Mouse (Mus musculus) intestine, embryonic 15.5 days (tissue): ENCODE measurements around the gene Vmn1r68. TPM values are rescaled to one million over a fixed set of nuclear protein-coding genes. Genes with fewer than 3 reads are reported as not detected.
A peak's percentile ranks its signal among the peaks of the same experiment; 100 is the strongest.

Experiments
- ATAC-seq: fragments of 200-750 bp; cut with Nextera tagmentation; 2 replicates; pipeline ENCODE4 v1.8.0; 2017; ENCODE audit warnings: moderate TSS enrichment, moderate library complexity
- H3K27ac ChIP-seq: fragments of 300-500 bp; sonication (generic); 2 replicates; pipeline ENCODE4 v1.5.1; 2015; ENCODE audit warnings: mild to moderate bottlenecking, inconsistent platforms
- H3K27me3 ChIP-seq: fragments of 300-500 bp; sonication (generic); replicated peaks from 2 replicates; pipeline ENCODE4 v1.6.1; 2015; ENCODE audit warnings: inconsistent platforms
- H3K36me3 ChIP-seq: fragments of 300-500 bp; sonication (generic); 2 replicates; pipeline ENCODE4 v1.6.1; 2015; ENCODE audit warnings: inconsistent platforms
- H3K4me1 ChIP-seq: fragments of 300-500 bp; sonication (generic); replicated peaks from 2 replicates; pipeline ENCODE4 v1.6.1; 2015; ENCODE audit warnings: inconsistent platforms
- H3K4me2 ChIP-seq: fragments of 300-500 bp; sonication (generic); replicated peaks from 2 replicates; pipeline ENCODE4 v1.6.1; 2015; ENCODE audit warnings: mild to moderate bottlenecking, inconsistent platforms
- H3K4me3 ChIP-seq: fragments of 300-500 bp; sonication (generic); replicated peaks from 2 replicates; pipeline ENCODE4 v1.5.1; 2015; ENCODE audit warnings: inconsistent platforms
- H3K9ac ChIP-seq: fragments of 300-500 bp; sonication (generic); 2 replicates; pipeline ENCODE4 v1.6.1; 2015; ENCODE audit warnings: inconsistent platforms
- H3K9me3 ChIP-seq: fragments of 300-500 bp; sonication (generic); 2 replicates; pipeline ENCODE4 v1.6.1; 2016; ENCODE audit warnings: inconsistent platforms
- WGBS: fragments of 180-500 bp; shearing (Covaris S2); methylation state at CpG from one replicate; pipeline ENCODE4 v1.1.7; 2015; 5-methylcytosine and 5-hydroxymethylcytosine counted together
- polyA plus RNA-seq: library from polyadenylated mRNA; unstranded; fragments of >200 nt; fragmentation: Nextera tagmentation; extraction: Ambion mirVana; gene quantifications from 2 replicates; pipeline ENCODE4 v1.2.1, GENCODE M21; 2015

Vmn1r68 gene
- polyA plus RNA-seq: not detected in 2 replicates

- ATAC-seq: no peak
- WGBS: 73% methylated on average over 2 of the region's 2 CpGs
- no peak within 1 kb of the TSS for H3K9ac ChIP-seq
- no peaks in the 10 kb centered on the region for H3K27me3 ChIP-seq
- H3K36me3 ChIP-seq: no peaks in the 10 kb centered on the region
- H3K27ac ChIP-seq: no peak within 1 kb of the TSS
- no peak within 1 kb of the TSS for H3K4me2 ChIP-seq
- H3K4me1 ChIP-seq: no peaks in the 10 kb centered on the region
- H3K9me3 ChIP-seq: no peaks in the 10 kb centered on the region
- no peak within 1 kb of the TSS for H3K4me3 ChIP-seq
Measured at GRCm38 (mm10) chr7:10558385-10558784, at the start of gene Vmn1r68. Vmn1r68 (minus strand) TSS chr7:10558485.

- Histone ChIP-seq H3K4me2 (peak overlapping the region; percentile 54), H3K4me3 (peak overlapping the region; percentile 63), H3K27me3 (no peaks in the 10 kb centered on the region), H3K27ac (no peak overlapping the region), H3K4me1 (0 out of 2 replicates have a peak, but pooled peaks cover 2% of the 10 kb centered on the region), H3K36me3 (peaks cover 3% of the 10 kb centered on the region; the same call in 1 of the 2 replicates), H3K9me3 (no peaks in the 10 kb centered on the region), H3K9ac (no peak overlapping the region)
- 39% methylated on average over 6 of the region's 6 CpGs for WGBS
- no peak for ATAC-seq
Measured at GRCm38 (mm10) chr7:10495578-10495977, 62.7 kb downstream of the Vmn1r68 start.

- H3K9ac ChIP-seq: peak within 1 kb of the TSS; percentile 64
- 2% methylated on average over 33 of the region's 33 CpGs for WGBS
- 0 out of 2 replicates have a peak, but pooled peaks cover 2% of the 10 kb centered on the region for H3K4me1 ChIP-seq
- H3K4me3 ChIP-seq: peak within 1 kb of the TSS; percentile 63
- H3K27me3 ChIP-seq: no peaks in the 10 kb centered on the region
- H3K9me3 ChIP-seq: no peaks in the 10 kb centered on the region
- peak within 1 kb of the TSS; percentile 54 for H3K4me2 ChIP-seq
- peaks cover 9% of the 10 kb centered on the region; the same call in 1 of the 2 replicates for H3K36me3 ChIP-seq
- no peak within 1 kb of the TSS for H3K27ac ChIP-seq
- ATAC-seq: peak; percentile 100
Measured at GRCm38 (mm10) chr7:10494786-10495521, 63.3 kb downstream of the Vmn1r68 start, which contains the start of gene Zik1. Zik1 (minus strand) TSS chr7:10495394.

- H3K9ac ChIP-seq: no peak overlapping the region
- H3K4me3 ChIP-seq: no peak overlapping the region
- ATAC-seq: no peak
- no peaks in the 10 kb centered on the region for H3K36me3 ChIP-seq
- peak overlapping the region; percentile 33 for H3K4me2 ChIP-seq
- WGBS: 62% methylated on average over 18 of the region's 18 CpGs
- no peak overlapping the region for H3K27ac ChIP-seq
- no peaks in the 10 kb centered on the region for H3K9me3 ChIP-seq
- no peaks in the 10 kb centered on the region for H3K27me3 ChIP-seq
- no peaks in the 10 kb centered on the region for H3K4me1 ChIP-seq
Measured at GRCm38 (mm10) chr7:10480588-10481233, 77.6 kb downstream of the Vmn1r68 start.

- H3K4me2 ChIP-seq: no peak overlapping the region
- H3K27me3 ChIP-seq: no peaks in the 10 kb centered on the region
- no peaks in the 10 kb centered on the region for H3K4me1 ChIP-seq
- H3K27ac ChIP-seq: no peak overlapping the region
- no peaks in the 10 kb centered on the region for H3K36me3 ChIP-seq
- ATAC-seq: no peak
- no peak overlapping the region for H3K9ac ChIP-seq
- H3K9me3 ChIP-seq: no peaks in the 10 kb centered on the region
- no peak overlapping the region for H3K4me3 ChIP-seq
Measured at GRCm38 (mm10) chr7:10479813-10480212, 78.5 kb downstream of the Vmn1r68 start.

GRCm38 (mm10) chr7:10458166-10458565 is 100.1 kb downstream of the Vmn1r68 start:
- H3K9ac ChIP-seq: no peak overlapping the region
- no peak overlapping the region for H3K4me2 ChIP-seq
- H3K36me3 ChIP-seq: no peaks in the 10 kb centered on the region
- H3K27me3 ChIP-seq: no peaks in the 10 kb centered on the region
- 73% methylated on average over 3 of the region's 3 CpGs for WGBS
- no peaks in the 10 kb centered on the region for H3K4me1 ChIP-seq
- H3K9me3 ChIP-seq: no peaks in the 10 kb centered on the region; the same call in 1 of the 2 replicates
- ATAC-seq: no peak
- no peak overlapping the region for H3K4me3 ChIP-seq
- no peak overlapping the region for H3K27ac ChIP-seq

Other genes starting within 250 kb of the Vmn1r68 start
- gene Vmn1r67, start 115.2 kb downstream of the Vmn1r68 start, polyA plus RNA-seq: not detected in 2 replicates
- gene Zik1, start 63.1 kb downstream of the Vmn1r68 start, polyA plus RNA-seq: 7.0 and 8.2 TPM in 2 replicates
- gene Vmn1r69, start 55.2 kb upstream of the Vmn1r68 start, polyA plus RNA-seq: not detected in 2 replicates
- not detected in 2 replicates for gene Vmn1r70, start 73.0 kb upstream of the Vmn1r68 start, polyA plus RNA-seq
- gene Nlrp4b, start 129.3 kb upstream of the Vmn1r68 start, polyA plus RNA-seq: not detected in 2 replicates
- gene Vmn1r71, start 195.9 kb upstream of the Vmn1r68 start, polyA plus RNA-seq: not detected in 2 replicates